17 mouse cellular contexts compared by ENCODE assay signal in genomic region chr17:45356431-45356830, GRCm38 (mm10).
"Had no signal": no experiment of that assay in that cellular context is flagged by ENCODE, and none has a peak within 500 bp of the region (broad histone marks: within the 10 kb centered on the region; RNA-seq: fewer than 3 reads in every experiment).

No protein-coding gene starts in this region.

- H3K27ac ChIP-seq: lung, embryonic 15.5 days; macrophage; midbrain, embryonic 12.5 days; neural tube, embryonic 12.5 days; stomach, embryonic 15.5 days; stomach, postnatal 0 days had no signal

- H3K9ac ChIP-seq: liver, postnatal 0 days; lung, embryonic 15.5 days; midbrain, embryonic 12.5 days; neural tube, embryonic 12.5 days; stomach, embryonic 15.5 days had no signal

- H3K4me1 ChIP-seq: lung, embryonic 15.5 days; megakaryocyte, embryonic 14.5 days; neural tube, embryonic 12.5 days had no signal

- H3K9me3 ChIP-seq: lung, embryonic 15.5 days; megakaryocyte, embryonic 14.5 days; midbrain, embryonic 12.5 days; neural tube, embryonic 12.5 days; stomach, embryonic 15.5 days had no signal

- H3K27me3 ChIP-seq: midbrain, embryonic 12.5 days; neural tube, embryonic 12.5 days; stomach, embryonic 15.5 days had no signal

- H3K36me3 ChIP-seq: lung, embryonic 15.5 days; midbrain, embryonic 12.5 days; neural tube, embryonic 12.5 days; stomach, embryonic 15.5 days had no signal

- H3K4me2 ChIP-seq: lung, embryonic 15.5 days; midbrain, embryonic 12.5 days; neural tube, embryonic 12.5 days; stomach, embryonic 15.5 days had no signal

- H3K4me3 ChIP-seq: lung, embryonic 15.5 days; megakaryocyte, embryonic 14.5 days; midbrain, embryonic 12.5 days; neural tube, embryonic 12.5 days; stomach, embryonic 15.5 days had no signal

- DNase-seq: liver, postnatal 0 days; lung, adult 2 months; lung, postnatal 14 days; lung, postnatal 36 days; midbrain, embryonic 14.5 days; right cerebral cortex, postnatal 14 days; thymus, adult 2 months; thymus, postnatal 25 days; thymus, postnatal 4 days had no signal

- ATAC-seq: liver, postnatal 0 days; lung, postnatal 0 days had no signal
